Mouse (Mus musculus): ENCODE results near the gene Gli1. TPM values are rescaled to one million over a fixed set of nuclear protein-coding genes. Genes with fewer than 3 reads are reported as not detected.

Gli1 gene
- polyA plus RNA-seq, 1 experiment from 2014 or later, result 9.2 TPM

DNA sequence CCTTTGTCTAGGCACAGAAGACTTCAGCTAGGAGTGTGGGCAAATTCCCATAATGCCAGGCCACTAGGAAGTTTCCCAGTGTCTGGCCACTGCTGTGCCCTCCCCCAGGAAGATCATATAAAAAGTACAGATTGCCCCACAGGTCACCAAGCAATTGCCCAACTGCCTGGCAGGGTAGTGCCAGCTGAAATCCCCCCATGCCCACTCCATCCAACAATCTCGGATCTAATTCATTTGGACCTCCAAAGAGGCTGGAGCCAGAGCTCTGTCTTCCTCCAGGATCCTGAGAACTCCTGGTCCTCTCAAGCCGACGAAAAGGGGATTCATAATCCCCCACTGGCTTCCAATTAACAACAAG is 53.9 kb downstream of the Gli1 start:
- 0% methylated on average over 3 of the region's 3 CpGs for WGBS
- Histone ChIP-seq H3K27ac (ENCODE audit: low read depth, low read length) (peak overlapping the region; percentile 98), H3K9me3 (ENCODE audit: control insufficient read depth, low read length) (no peaks in the 10 kb centered on the region), H3K36me3 (ENCODE audit: control insufficient read depth, insufficient read depth, low read length) (peaks cover 45% of the 10 kb centered on the region), H3K27me3 (ENCODE audit: control insufficient read depth, insufficient read depth, low read length) (no peaks in the 10 kb centered on the region), H3K4me2 (replicated peaks; ENCODE audit: low read depth, low read length) (peak overlapping the region; percentile 90), H3K9ac (ENCODE audit: low read depth, low read length) (peak overlapping the region; percentile 83), H3K4me3 (ENCODE audit: low read length) (peak overlapping the region; percentile 62), H3K4me1 (ENCODE audit: control insufficient read depth, insufficient read depth, low read length) (peaks cover 39% of the 10 kb centered on the region)
- ATAC-seq (ENCODE audit: low FRiP score, low TSS enrichment), result no peak

DNA sequence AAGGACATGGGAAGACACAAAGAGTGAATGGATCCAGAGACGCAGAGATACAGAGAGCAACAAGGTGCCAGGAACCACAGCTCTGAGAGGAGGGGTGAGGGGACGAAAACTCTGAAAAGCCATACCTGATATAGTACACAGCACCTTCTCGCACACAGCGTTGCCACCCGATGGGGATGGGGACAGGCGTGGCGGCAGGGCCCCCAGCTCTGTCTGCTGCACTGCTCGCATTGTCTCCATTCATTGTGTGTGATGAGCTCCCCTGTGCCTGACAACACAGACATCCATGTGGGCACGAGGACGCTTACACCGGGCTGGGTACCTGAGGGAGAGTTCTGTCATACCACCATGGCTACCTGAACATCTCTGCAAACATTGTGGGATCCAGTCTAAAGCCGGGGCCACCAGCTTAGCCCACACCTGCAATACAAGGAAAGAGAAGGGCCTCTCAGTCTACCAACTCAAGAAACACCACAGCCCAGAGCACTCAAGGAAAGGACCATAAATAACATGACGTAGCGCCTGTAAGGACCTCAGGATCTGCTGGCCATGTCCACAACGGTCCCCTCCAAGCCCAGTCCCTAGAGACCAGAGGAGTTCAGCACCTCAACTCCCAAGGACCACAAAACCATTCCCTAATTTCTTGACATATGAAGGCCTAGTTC is 54.4 kb downstream of the Gli1 start:
- H3K9ac ChIP-seq (ENCODE audit: low read depth, low read length), result peak overlapping the region; percentile 83
- no peaks in the 10 kb centered on the region for H3K9me3 ChIP-seq (ENCODE audit: control insufficient read depth, low read length)
- no peak for ATAC-seq (ENCODE audit: low FRiP score, low TSS enrichment)
- 71% methylated on average over 15 of the region's 15 CpGs for WGBS
- peak overlapping the region; percentile 98; the same call in 1 of the 2 replicates for H3K27ac ChIP-seq (ENCODE audit: low read depth, low read length)
- no peaks in the 10 kb centered on the region for H3K27me3 ChIP-seq (ENCODE audit: control insufficient read depth, insufficient read depth, low read length)
- peak overlapping the region; percentile 62 for H3K4me3 ChIP-seq (ENCODE audit: low read length)
- H3K4me2 ChIP-seq (replicated peaks; ENCODE audit: low read depth, low read length), result peak overlapping the region; percentile 90
- H3K4me1 ChIP-seq (ENCODE audit: control insufficient read depth, insufficient read depth, low read length), result peaks cover 39% of the 10 kb centered on the region
- H3K36me3 ChIP-seq (ENCODE audit: control insufficient read depth, insufficient read depth, low read length), result peaks cover 50% of the 10 kb centered on the region

- peaks cover 32% of the 10 kb centered on the region for H3K4me1 ChIP-seq (ENCODE audit: control insufficient read depth, insufficient read depth, low read length)
- H3K36me3 ChIP-seq (ENCODE audit: control insufficient read depth, insufficient read depth, low read length), result peaks cover 57% of the 10 kb centered on the region
- no peak overlapping the region for H3K4me3 ChIP-seq (ENCODE audit: low read length)
- WGBS, result 60% methylated on average over 7 of the region's 7 CpGs
- no peak for ATAC-seq (ENCODE audit: low FRiP score, low TSS enrichment)
- peak overlapping the region; percentile 83; the same call in 1 of the 2 replicates for H3K9ac ChIP-seq (ENCODE audit: low read depth, low read length)
- H3K27ac ChIP-seq (ENCODE audit: low read depth, low read length), result no peak overlapping the region
- no peaks in the 10 kb centered on the region for H3K27me3 ChIP-seq (ENCODE audit: control insufficient read depth, insufficient read depth, low read length)
- H3K4me2 ChIP-seq (replicated peaks; ENCODE audit: low read depth, low read length), result peak overlapping the region; percentile 90; the same call in 1 of the 2 replicates
- no peaks in the 10 kb centered on the region for H3K9me3 ChIP-seq (ENCODE audit: control insufficient read depth, low read length)
These were observed 55.0 kb downstream of the Gli1 start for GRCm38 (mm10) chr10:127286730-127287129.

GRCm38 (mm10) chr10:127286194-127286593 is 55.6 kb downstream of the Gli1 start:
- Histone ChIP-seq H3K36me3 (ENCODE audit: control insufficient read depth, insufficient read depth, low read length) (peaks cover 63% of the 10 kb centered on the region), H3K4me1 (ENCODE audit: control insufficient read depth, insufficient read depth, low read length) (peaks cover 28% of the 10 kb centered on the region), H3K9me3 (ENCODE audit: control insufficient read depth, low read length) (no peaks in the 10 kb centered on the region), H3K4me3 (ENCODE audit: low read length) (no peak overlapping the region), H3K4me2 (replicated peaks; ENCODE audit: low read depth, low read length) (no peak overlapping the region), H3K27ac (ENCODE audit: low read depth, low read length) (no peak overlapping the region), H3K27me3 (ENCODE audit: control insufficient read depth, insufficient read depth, low read length) (no peaks in the 10 kb centered on the region), H3K9ac (ENCODE audit: low read depth, low read length) (no peak overlapping the region)
- no peak for ATAC-seq (ENCODE audit: low FRiP score, low TSS enrichment)
- WGBS, result 70% methylated on average over 7 of the region's 7 CpGs

DNA sequence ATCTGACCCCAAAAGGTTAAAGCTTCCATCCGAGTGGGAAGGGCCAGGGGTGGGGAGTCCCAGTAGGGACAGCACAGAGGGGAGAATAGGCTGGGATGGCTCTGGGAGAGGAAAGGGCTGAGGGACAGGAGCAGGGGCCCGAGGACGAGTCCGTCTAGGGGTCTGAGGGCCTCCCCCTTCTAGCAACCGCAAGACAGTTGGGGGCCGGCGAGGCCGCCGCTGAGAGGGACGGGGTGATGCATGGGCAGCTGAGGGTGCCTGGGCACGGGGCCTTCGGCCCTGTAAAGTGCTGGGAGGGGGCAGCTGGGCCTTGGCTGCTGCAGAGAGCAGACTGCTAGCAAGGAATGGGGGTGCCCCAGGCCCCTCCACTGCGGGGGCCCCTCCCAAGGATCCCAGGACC is 56.1 kb downstream of the Gli1 start:
- H3K9ac ChIP-seq (ENCODE audit: low read depth, low read length), result no peak overlapping the region
- no peak overlapping the region for H3K4me2 ChIP-seq (replicated peaks; ENCODE audit: low read depth, low read length)
- H3K27me3 ChIP-seq (ENCODE audit: control insufficient read depth, insufficient read depth, low read length), result no peaks in the 10 kb centered on the region
- H3K27ac ChIP-seq (ENCODE audit: low read depth, low read length), result no peak overlapping the region
- no peak for ATAC-seq (ENCODE audit: low FRiP score, low TSS enrichment)
- peaks cover 28% of the 10 kb centered on the region for H3K4me1 ChIP-seq (ENCODE audit: control insufficient read depth, insufficient read depth, low read length)
- no peaks in the 10 kb centered on the region for H3K9me3 ChIP-seq (ENCODE audit: control insufficient read depth, low read length)
- WGBS, result 77% methylated on average over 7 of the region's 13 CpGs
- no peak overlapping the region for H3K4me3 ChIP-seq (ENCODE audit: low read length)
- H3K36me3 ChIP-seq (ENCODE audit: control insufficient read depth, insufficient read depth, low read length), result peaks cover 68% of the 10 kb centered on the region

- ATAC-seq (ENCODE audit: low FRiP score, low TSS enrichment), result no peak
- 73% methylated on average over 11 of the region's 11 CpGs for WGBS
- H3K4me3 ChIP-seq (ENCODE audit: low read length), result no peak overlapping the region
- no peaks in the 10 kb centered on the region for H3K9me3 ChIP-seq (ENCODE audit: control insufficient read depth, low read length)
- no peak overlapping the region for H3K27ac ChIP-seq (ENCODE audit: low read depth, low read length)
- peaks cover 71% of the 10 kb centered on the region for H3K36me3 ChIP-seq (ENCODE audit: control insufficient read depth, insufficient read depth, low read length)
- no peaks in the 10 kb centered on the region for H3K27me3 ChIP-seq (ENCODE audit: control insufficient read depth, insufficient read depth, low read length)
- no peak overlapping the region for H3K9ac ChIP-seq (ENCODE audit: low read depth, low read length)
- H3K4me1 ChIP-seq (ENCODE audit: control insufficient read depth, insufficient read depth, low read length), result peaks cover 27% of the 10 kb centered on the region
- H3K4me2 ChIP-seq (replicated peaks; ENCODE audit: low read depth, low read length), result no peak overlapping the region
These were observed 56.9 kb downstream of the Gli1 start for GRCm38 (mm10) chr10:127284724-127285500.

DNA sequence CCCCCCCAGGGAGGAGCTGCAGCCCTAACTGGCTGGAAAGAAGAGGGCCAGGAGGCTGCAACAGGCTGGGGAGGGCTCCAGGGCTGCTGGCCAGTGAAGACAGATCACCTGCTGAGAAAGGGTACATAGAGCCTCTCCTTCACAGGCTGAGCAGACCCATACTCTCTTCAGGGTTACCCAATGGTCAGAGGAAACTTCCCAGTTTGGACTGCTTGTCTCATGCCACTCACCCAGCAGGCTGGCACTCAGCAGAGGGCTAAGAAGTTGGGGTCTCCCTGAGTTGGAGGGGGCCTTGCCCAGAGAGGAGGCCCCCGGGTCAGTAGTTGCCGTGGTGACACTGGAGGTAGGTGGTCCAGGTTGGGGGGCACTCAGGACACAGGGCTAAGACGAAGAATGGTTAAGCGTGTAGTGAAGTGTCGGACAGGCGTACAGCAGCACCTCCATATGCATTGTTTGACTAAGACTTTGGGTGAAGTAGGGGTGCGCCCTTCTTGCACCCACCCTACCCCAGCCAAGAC is 57.6 kb downstream of the Gli1 start:
- Histone ChIP-seq H3K27me3 (ENCODE audit: control insufficient read depth, insufficient read depth, low read length) (no peaks in the 10 kb centered on the region), H3K9ac (ENCODE audit: low read depth, low read length) (no peak overlapping the region), H3K27ac (ENCODE audit: low read depth, low read length) (no peak overlapping the region), H3K36me3 (ENCODE audit: control insufficient read depth, insufficient read depth, low read length) (peaks cover 76% of the 10 kb centered on the region), H3K9me3 (ENCODE audit: control insufficient read depth, low read length) (no peaks in the 10 kb centered on the region), H3K4me3 (ENCODE audit: low read length) (no peak overlapping the region), H3K4me2 (replicated peaks; ENCODE audit: low read depth, low read length) (no peak overlapping the region), H3K4me1 (ENCODE audit: control insufficient read depth, insufficient read depth, low read length) (peaks cover 23% of the 10 kb centered on the region)
- WGBS, result 92% methylated on average over 7 of the region's 7 CpGs
- ATAC-seq (ENCODE audit: low FRiP score, low TSS enrichment), result no peak

DNA sequence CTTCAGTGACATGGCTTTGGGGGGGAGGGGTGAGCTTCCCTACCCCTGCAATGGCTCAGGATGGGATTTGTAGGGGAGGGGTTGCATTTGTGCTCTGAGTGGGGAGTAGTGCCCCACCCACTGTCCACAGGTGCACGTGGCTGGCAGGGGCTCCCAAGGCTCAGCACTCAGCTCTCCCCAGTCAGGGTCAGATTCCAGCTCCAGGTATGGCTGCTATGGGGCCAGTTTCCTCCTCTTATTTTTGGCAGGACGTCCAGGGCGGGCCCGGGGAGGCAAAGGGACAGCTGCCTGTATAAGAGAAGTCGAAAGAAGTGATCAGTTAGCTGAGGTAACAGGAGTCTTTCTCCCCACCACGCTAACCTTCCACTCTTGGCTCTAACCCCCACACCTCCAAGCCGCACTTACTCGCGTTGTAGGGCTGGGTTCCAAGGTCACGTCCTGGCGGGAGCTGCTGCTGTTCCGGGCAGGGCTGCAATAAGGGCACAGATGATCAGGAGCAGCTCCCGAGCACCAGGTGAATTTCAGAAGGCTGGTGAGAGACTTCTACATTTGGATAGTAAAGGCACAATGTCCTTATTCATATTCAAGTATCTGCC is 59.1 kb downstream of the Gli1 start:
- no peak overlapping the region for H3K27ac ChIP-seq (ENCODE audit: low read depth, low read length)
- H3K4me3 ChIP-seq (ENCODE audit: low read length), result no peak overlapping the region
- H3K4me1 ChIP-seq (ENCODE audit: control insufficient read depth, insufficient read depth, low read length), result peaks cover 22% of the 10 kb centered on the region
- no peak overlapping the region for H3K4me2 ChIP-seq (replicated peaks; ENCODE audit: low read depth, low read length)
- no peaks in the 10 kb centered on the region for H3K27me3 ChIP-seq (ENCODE audit: control insufficient read depth, insufficient read depth, low read length)
- H3K36me3 ChIP-seq (ENCODE audit: control insufficient read depth, insufficient read depth, low read length), result peaks cover 87% of the 10 kb centered on the region
- no peak for ATAC-seq (ENCODE audit: low FRiP score, low TSS enrichment)
- H3K9ac ChIP-seq (ENCODE audit: low read depth, low read length), result no peak overlapping the region
- H3K9me3 ChIP-seq (ENCODE audit: control insufficient read depth, low read length), result no peaks in the 10 kb centered on the region
- 87% methylated on average over 13 of the region's 13 CpGs for WGBS

DNA sequence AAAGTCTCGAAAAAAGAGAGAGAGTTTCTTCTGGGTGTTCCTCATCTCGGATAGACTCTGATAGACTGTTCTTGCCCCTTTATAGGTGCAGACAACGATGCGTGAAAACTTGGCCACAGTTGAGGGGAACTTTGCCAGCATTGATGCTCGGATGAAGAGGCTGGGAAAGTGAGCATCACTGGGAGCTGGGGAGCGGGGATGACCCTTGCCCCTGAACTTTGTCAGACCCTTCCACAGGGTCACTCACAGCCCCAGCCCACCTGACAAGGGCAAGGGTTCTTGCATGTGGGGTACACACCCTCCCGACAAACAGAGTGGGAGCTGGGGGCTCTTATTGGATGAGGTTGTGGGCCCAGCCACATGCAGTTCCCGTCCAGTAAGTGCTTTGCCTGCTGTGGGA is 60.5 kb downstream of the Gli1 start:
- no peaks in the 10 kb centered on the region for H3K27me3 ChIP-seq (ENCODE audit: control insufficient read depth, insufficient read depth, low read length)
- no peak overlapping the region for H3K4me3 ChIP-seq (ENCODE audit: low read length)
- H3K27ac ChIP-seq (ENCODE audit: low read depth, low read length), result no peak overlapping the region
- H3K4me1 ChIP-seq (ENCODE audit: control insufficient read depth, insufficient read depth, low read length), result peaks cover 8% of the 10 kb centered on the region; the same call in 1 of the 2 replicates
- H3K9ac ChIP-seq (ENCODE audit: low read depth, low read length), result no peak overlapping the region
- peaks cover 89% of the 10 kb centered on the region for H3K36me3 ChIP-seq (ENCODE audit: control insufficient read depth, insufficient read depth, low read length)
- WGBS, result 87% methylated on average over 8 of the region's 8 CpGs
- no peak overlapping the region for H3K4me2 ChIP-seq (replicated peaks; ENCODE audit: low read depth, low read length)
- no peak for ATAC-seq (ENCODE audit: low FRiP score, low TSS enrichment)
- no peaks in the 10 kb centered on the region for H3K9me3 ChIP-seq (ENCODE audit: control insufficient read depth, low read length)

Data from kidney, embryonic 14.5 days (tissue).